Comparison of ENCODE assay signal across 20 mouse cellular contexts in the genomic region with DNA sequence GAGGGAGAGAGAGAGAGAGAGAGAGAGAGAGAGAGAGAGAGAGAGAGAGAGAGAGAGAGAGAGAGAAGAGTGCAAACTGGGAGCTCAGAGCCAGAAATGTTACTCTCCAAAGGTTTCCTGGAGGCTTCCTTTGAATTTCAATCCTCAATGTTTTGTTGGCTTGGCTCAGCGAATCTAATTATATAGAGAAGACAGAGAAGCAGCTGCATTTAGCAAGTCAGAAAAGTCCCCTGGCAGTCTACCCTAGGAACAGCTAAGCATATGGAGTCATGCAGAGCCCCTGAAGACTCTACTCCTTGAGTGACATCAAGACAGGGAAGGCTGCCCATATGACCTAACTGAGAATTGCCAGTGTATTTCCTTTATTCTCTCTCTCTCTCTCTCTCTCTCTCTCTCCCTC.
DNase-seq lines count a peak whose midpoint lies in the region; ATAC-seq and TF ChIP-seq lines count a peak whose summit lies in the region.
"Had no signal": no experiment of that assay in that cellular context is flagged by ENCODE, and none has a peak within 500 bp of the region (broad histone marks: within the 10 kb centered on the region; RNA-seq: fewer than 3 reads in every experiment).

No protein-coding gene starts in this region.

- no peaks in the 10 kb centered on the region for H3K36me3 ChIP-seq in embryonic facial prominence, embryonic 15.5 days
- H3K36me3 ChIP-seq in intestine, postnatal 0 days (ENCODE audit: control insufficient read depth, insufficient read depth): no peaks in the 10 kb centered on the region
- H3K36me3 ChIP-seq: heart, embryonic 12.5 days; intestine, embryonic 15.5 days; limb, embryonic 15.5 days; midbrain, embryonic 15.5 days; stomach, embryonic 15.5 days had no signal

- peak; percentile 57 to 70 for DNase-seq in frontal cortex, adult 2 months (ENCODE audit: extremely low spot score in 1 of 2, low spot score in 1 of 2)
- no peak for DNase-seq in frontal cortex, postnatal 14 days (ENCODE audit: low spot score in 2 of 2)
- DNase-seq in brain, adult 2 months (ENCODE audit: low read depth, low spot score): peak; percentile 83
- DNase-seq in left cerebral cortex, postnatal 4 days: peak; percentile 5
- no peak for DNase-seq in liver
- no peak for DNase-seq in adrenal gland, postnatal 36 days
- DNase-seq: cerebellum, adult 8-10 months; gastrocnemius, postnatal 14 days; heart, postnatal 36 days; kidney, postnatal 10 days; lung, adult 18-20 months; thymus, postnatal 25 days had no signal

- H3K4me3 ChIP-seq in embryonic facial prominence, embryonic 15.5 days (replicated peaks): no peak overlapping the region
- no peak overlapping the region for H3K4me3 ChIP-seq in intestine, postnatal 0 days (ENCODE audit: low read depth, low read length)
- H3K4me3 ChIP-seq: heart, embryonic 12.5 days; intestine, embryonic 15.5 days; limb, embryonic 15.5 days; midbrain, embryonic 15.5 days; stomach, embryonic 15.5 days had no signal

- no peaks in the 10 kb centered on the region for H3K9me3 ChIP-seq in embryonic facial prominence, embryonic 15.5 days (replicated peaks)
- H3K9me3 ChIP-seq in intestine, postnatal 0 days (ENCODE audit: control insufficient read depth): no peaks in the 10 kb centered on the region
- H3K9me3 ChIP-seq: heart, embryonic 12.5 days; intestine, embryonic 15.5 days; limb, embryonic 15.5 days; midbrain, embryonic 15.5 days; stomach, embryonic 15.5 days had no signal

- 28% methylated on average over 1 of the region's 1 CpGs for WGBS in embryonic facial prominence, embryonic 15.5 days
- WGBS in intestine, postnatal 0 days: 90% methylated on average over 1 of the region's 1 CpGs

- H3K27ac ChIP-seq in embryonic facial prominence, embryonic 15.5 days (replicated peaks): no peak overlapping the region; the same call in 1 of the 2 replicates
- H3K27ac ChIP-seq in intestine, postnatal 0 days (ENCODE audit: low read depth, low read length): no peak overlapping the region
- H3K27ac ChIP-seq: intestine, embryonic 15.5 days; limb, embryonic 15.5 days; macrophage; midbrain, embryonic 15.5 days; stomach, embryonic 15.5 days had no signal

- intact Hi-C loops in left cerebral cortex, postnatal 4 days (cut with DNase I): no loop called here

- H3K27me3 ChIP-seq in embryonic facial prominence, embryonic 15.5 days: no peaks in the 10 kb centered on the region
- H3K27me3 ChIP-seq in intestine, postnatal 0 days (replicated peaks; ENCODE audit: control insufficient read depth, insufficient read depth, low read length): no peaks in the 10 kb centered on the region
- H3K27me3 ChIP-seq: heart, embryonic 12.5 days; intestine, embryonic 15.5 days; limb, embryonic 15.5 days; midbrain, embryonic 15.5 days; stomach, embryonic 15.5 days had no signal

- peaks cover 4% of the 10 kb centered on the region; the same call in 1 of the 2 replicates for H3K4me1 ChIP-seq in embryonic facial prominence, embryonic 15.5 days
- H3K4me1 ChIP-seq in intestine, postnatal 0 days (replicated peaks; ENCODE audit: control insufficient read depth, insufficient read depth, low read length): no peaks in the 10 kb centered on the region
- H3K4me1 ChIP-seq: heart, embryonic 12.5 days; intestine, embryonic 15.5 days; midbrain, embryonic 15.5 days; stomach, embryonic 15.5 days had no signal

- H3K4me2 ChIP-seq in embryonic facial prominence, embryonic 15.5 days (replicated peaks): no peak overlapping the region
- no peak overlapping the region for H3K4me2 ChIP-seq in intestine, postnatal 0 days (replicated peaks; ENCODE audit: low read depth)
- H3K4me2 ChIP-seq: heart, embryonic 12.5 days; intestine, embryonic 15.5 days; limb, embryonic 15.5 days; midbrain, embryonic 15.5 days; stomach, embryonic 15.5 days had no signal

- H3K9ac ChIP-seq in embryonic facial prominence, embryonic 15.5 days: no peak overlapping the region
- no peak overlapping the region for H3K9ac ChIP-seq in intestine, postnatal 0 days (ENCODE audit: low read depth, low read length)
- H3K9ac ChIP-seq: heart, embryonic 12.5 days; intestine, embryonic 15.5 days; limb, embryonic 15.5 days; midbrain, embryonic 15.5 days; stomach, embryonic 15.5 days had no signal

- TF ChIP-seq CTCF in intestine, postnatal 0 days (IDR thresholded peaks at IDR 0.05; ENCODE audit: low read depth): no peak

- peak; percentile 67; the same call in 1 of the 2 replicates for ATAC-seq in embryonic facial prominence, embryonic 15.5 days (ENCODE audit: insufficient number of reproducible peaks, low FRiP score, low TSS enrichment, low read depth)
- ATAC-seq in intestine, postnatal 0 days: no peak
- ATAC-seq: intestine, embryonic 15.5 days; midbrain, embryonic 15.5 days had no signal

Comparison
In these comparisons a context has a peak if more than half of its experiments do, and no peak if none do; other contexts are left out.
1. DNase-seq: peak in frontal cortex, adult 2 months (2 of 2), brain, adult 2 months (single experiment) and left cerebral cortex, postnatal 4 days (single experiment); none in frontal cortex, postnatal 14 days (0 of 2), liver (single experiment) and adrenal gland, postnatal 36 days (0 of 2).